Mouse (Mus musculus) neutrophil, adult 83 days (primary cell): Measurements from ENCODE around the gene Olfr815. TPM values are rescaled to one million over a fixed set of nuclear protein-coding genes. Genes with fewer than 3 reads are reported as not detected.

ENCODE experiments used
- total RNA-seq, 2 experiments: library from RNA; stranded (reverse); gene quantifications; one replicate each; pipeline ENCODE4 v1.2.4; 2023

Olfr815 gene
- not detected for total RNA-seq

GRCm38 (mm10) chr10:129905767-129906166 lies at the start of gene Olfr815:
Gene Olfr815, minus strand, starts transcription at chr10:129905867.

GRCm38 (mm10) chr10:129949000-129949399 lies 43.3 kb upstream of the Olfr815 start, which contains the start of gene Olfr818:
Gene Olfr818, minus strand, starts transcription at chr10:129949100.

GRCm38 (mm10) chr10:129915497-129915896 lies 9.8 kb upstream of the Olfr815 start, which contains the start of gene Olfr816:
Gene Olfr816, minus strand, starts transcription at chr10:129915597.

GRCm38 (mm10) chr10:129879751-129880150 lies 25.9 kb downstream of the Olfr815 start, which contains the start of gene Olfr814:
Gene Olfr814, minus strand, starts transcription at chr10:129879851.

GRCm38 (mm10) chr10:129855067-129855466 lies 50.6 kb downstream of the Olfr815 start, which contains the start of gene Olfr813:
Gene Olfr813, plus strand, starts transcription at chr10:129855367.

Other genes starting within 250 kb of the Olfr815 start
- gene Olfr800, start 248.2 kb downstream of the Olfr815 start, total RNA-seq: not detected
- not detected for gene Olfr801, start 232.0 kb downstream of the Olfr815 start, total RNA-seq
- gene Olfr802, start 217.7 kb downstream of the Olfr815 start, total RNA-seq: not detected
- not detected for gene Olfr803, start 211.6 kb downstream of the Olfr815 start, total RNA-seq
- not detected for gene Olfr804, start 202.7 kb downstream of the Olfr815 start, total RNA-seq
- not detected for gene Olfr805, start 176.5 kb downstream of the Olfr815 start, total RNA-seq
- gene Olfr806, start 163.9 kb downstream of the Olfr815 start, total RNA-seq: not detected
- not detected for gene Olfr807, start 148.1 kb downstream of the Olfr815 start, total RNA-seq
- gene Olfr808, start 140.4 kb downstream of the Olfr815 start, total RNA-seq: not detected
- gene Olfr809, start 131.2 kb downstream of the Olfr815 start, total RNA-seq: not detected
- not detected for gene Olfr810, start 111.0 kb downstream of the Olfr815 start, total RNA-seq
- gene Olfr811, start 101.5 kb downstream of the Olfr815 start, total RNA-seq: not detected
- gene Olfr812, start 59.8 kb downstream of the Olfr815 start, total RNA-seq: not detected
- not detected for gene Olfr813, start 50.5 kb downstream of the Olfr815 start, total RNA-seq
- not detected for gene Olfr814, start 26.0 kb downstream of the Olfr815 start, total RNA-seq
- not detected for gene Olfr816, start 9.7 kb upstream of the Olfr815 start, total RNA-seq
- gene Olfr818, start 43.2 kb upstream of the Olfr815 start, total RNA-seq: not detected
- not detected for gene Olfr819, start 61.4 kb upstream of the Olfr815 start, total RNA-seq
- not detected for gene Olfr247, start 70.3 kb upstream of the Olfr815 start, total RNA-seq
- gene Gm10310, start 79.2 kb upstream of the Olfr815 start, total RNA-seq: not detected
- gene Olfr820, start 106.8 kb upstream of the Olfr815 start, total RNA-seq: not detected
- gene Olfr821, start 124.5 kb upstream of the Olfr815 start, total RNA-seq: not detected
- not detected for gene Olfr822, start 165.3 kb upstream of the Olfr815 start, total RNA-seq
- gene Olfr823, start 209.5 kb upstream of the Olfr815 start, total RNA-seq: not detected
- not detected for gene Olfr824, start 224.1 kb upstream of the Olfr815 start, total RNA-seq